Mouse (Mus musculus) lung, postnatal 0 days (tissue): ENCODE measurements around the gene Klk1.

ENCODE experiments used
- CTCF ChIP-seq: IDR thresholded peaks from 2 replicates; pipeline ENCODE4 v1.5.1; 2016; ENCODE audit warnings: antibody characterized with exemption, mild to moderate bottlenecking
- EP300 ChIP-seq: IDR thresholded peaks from 2 replicates; pipeline ENCODE4 v1.6.1; 2016; ENCODE audit warnings: antibody characterized with exemption, mild to moderate bottlenecking, control low read depth

DNA sequence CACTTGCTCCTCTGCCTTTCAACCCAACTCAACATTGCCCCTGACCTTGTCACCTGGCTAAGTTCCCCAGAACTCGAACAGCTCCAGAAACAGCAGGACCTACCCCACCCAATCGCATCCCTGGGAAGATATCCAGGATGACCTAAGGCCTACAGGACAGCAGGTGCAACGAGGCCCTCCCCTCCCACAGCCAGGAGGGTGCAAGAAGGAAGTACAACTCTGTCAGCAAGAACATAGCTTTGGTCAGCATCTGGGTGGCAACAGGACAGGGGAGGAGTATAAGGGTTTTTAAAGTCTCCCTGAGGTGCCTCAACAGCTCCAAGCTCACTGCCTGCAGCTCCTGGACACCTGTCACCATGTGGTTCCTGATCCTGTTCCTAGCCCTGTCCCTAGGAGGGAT is 27.3 kb upstream of the Klk1 start, which contains the start of gene Klk1b3:
- TF ChIP-seq EP300 (no peak), CTCF (no peak)
